Mouse (Mus musculus) megakaryocyte, embryonic 14.5 days (primary cell): ENCODE measurements around the gene Tll2. TPM values are rescaled to one million over a fixed set of nuclear protein-coding genes. Genes with fewer than 3 reads are reported as not detected.

Experiments used
- H3K27me3 ChIP-seq: replicated peaks from 2 replicates; pipeline ENCODE3; 2012; ENCODE audit warnings: inconsistent platforms
- H3K36me3 ChIP-seq: replicated peaks from 2 replicates; pipeline ENCODE3; 2012; ENCODE audit warnings: low read length, inconsistent platforms, mixed read lengths
- H3K4me1 ChIP-seq: 2 replicates; pipeline ENCODE4 v1.6.1; 2012; ENCODE audit warnings: inconsistent platforms
- H3K4me3 ChIP-seq: replicated peaks from 2 replicates; pipeline ENCODE3; 2012; ENCODE audit warnings: moderate library complexity, mild to moderate bottlenecking, inconsistent platforms
- H3K9me3 ChIP-seq: 2 replicates; pipeline ENCODE4 v1.6.1; 2012; ENCODE audit warnings: inconsistent platforms
- FLI1 ChIP-seq: IDR thresholded peaks from 2 replicates; pipeline ENCODE4 v1.6.1; 2012; ENCODE audit warnings: low read length, inconsistent platforms, mixed read lengths
- GATA1 ChIP-seq: IDR thresholded peaks from 3 replicates; pipeline ENCODE4 v1.6.1; 2012; ENCODE audit warnings: mixed read lengths, low read length, inconsistent platforms, borderline replicate concordance
- polyA plus RNA-seq: library from polyadenylated mRNA; stranded (reverse); fragments of >175 nt; gene quantifications from 2 replicates; pipeline ENCODE4 v1.2.3, GENCODE M21; 2012; ENCODE audit warnings: low replicate concordance; ENCODE audit not compliant: insufficient read depth

The Tll2 gene
- polyA plus RNA-seq, 1 experiment = not detected

GRCm38 (mm10) chr19:41165144-41165913 is 41.3 kb downstream of the Tll2 start:
- Histone ChIP-seq H3K4me3 (no peak overlapping the region), H3K9me3 (no peaks in the 10 kb centered on the region), H3K27me3 (peaks cover 46% of the 10 kb centered on the region), H3K36me3 (no peaks in the 10 kb centered on the region), H3K4me1 (no peaks in the 10 kb centered on the region)
- no peak for TF ChIP-seq FLI1
- TF ChIP-seq GATA1 = no peak

DNA sequence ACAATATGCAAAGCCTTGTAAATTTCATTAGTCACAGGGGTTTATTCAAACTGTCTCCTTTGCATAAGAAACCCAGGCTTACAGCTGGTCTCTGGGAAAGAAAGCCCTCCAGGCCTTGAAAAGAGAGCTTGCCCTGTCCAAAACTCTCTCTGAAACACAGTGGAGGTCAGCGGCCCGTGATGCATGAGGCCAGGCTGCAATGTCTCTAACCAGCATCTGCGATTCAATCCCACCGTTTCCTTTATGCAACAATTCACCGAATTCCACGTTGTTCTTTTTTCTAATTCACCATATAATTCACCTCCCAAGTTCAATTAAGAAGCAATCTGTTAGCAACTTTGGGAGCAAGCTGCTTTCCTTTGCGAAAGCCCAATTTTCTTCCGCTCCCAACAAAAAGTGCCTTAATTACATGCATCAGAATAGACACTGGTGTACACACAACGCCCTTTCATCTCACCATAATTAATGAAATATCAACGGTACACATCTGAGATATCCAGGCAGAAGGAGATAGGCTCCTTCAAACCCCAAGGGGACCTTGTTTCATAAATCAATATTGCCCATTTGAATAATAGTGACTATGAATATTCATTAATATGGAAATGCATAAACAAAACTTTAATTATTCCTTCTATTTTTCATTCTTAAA is 42.1 kb downstream of the Tll2 start:
- Histone ChIP-seq H3K9me3 (no peaks in the 10 kb centered on the region), H3K4me3 (no peak overlapping the region), H3K36me3 (no peaks in the 10 kb centered on the region), H3K4me1 (no peaks in the 10 kb centered on the region), H3K27me3 (peaks cover 49% of the 10 kb centered on the region)
- no peak for TF ChIP-seq GATA1
- no peak for TF ChIP-seq FLI1

DNA sequence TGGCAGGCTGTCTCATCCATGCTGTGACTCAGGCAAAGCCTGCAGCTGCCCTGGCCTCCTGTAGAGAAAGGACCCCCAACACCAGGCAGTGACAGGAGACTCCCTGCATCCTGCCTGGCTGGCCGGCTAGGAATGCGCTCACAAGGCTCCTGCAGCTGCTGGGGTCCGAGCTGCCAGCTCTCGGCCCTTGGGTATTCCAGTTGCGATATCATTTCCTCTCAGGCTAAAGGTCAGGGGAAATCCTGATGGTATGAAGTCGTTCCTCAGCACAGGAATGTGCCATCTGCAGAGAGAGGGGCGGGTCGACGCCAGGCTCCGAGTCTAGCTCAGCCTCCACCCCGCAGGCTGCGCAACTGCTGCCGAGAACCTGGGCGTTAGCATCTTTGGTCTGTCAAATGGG is 46.2 kb downstream of the Tll2 start:
- Histone ChIP-seq H3K36me3 (no peaks in the 10 kb centered on the region), H3K4me1 (no peaks in the 10 kb centered on the region), H3K27me3 (peaks cover 33% of the 10 kb centered on the region), H3K9me3 (peaks cover 7% of the 10 kb centered on the region), H3K4me3 (no peak overlapping the region)
- no peak for TF ChIP-seq GATA1
- TF ChIP-seq FLI1 = no peak

DNA sequence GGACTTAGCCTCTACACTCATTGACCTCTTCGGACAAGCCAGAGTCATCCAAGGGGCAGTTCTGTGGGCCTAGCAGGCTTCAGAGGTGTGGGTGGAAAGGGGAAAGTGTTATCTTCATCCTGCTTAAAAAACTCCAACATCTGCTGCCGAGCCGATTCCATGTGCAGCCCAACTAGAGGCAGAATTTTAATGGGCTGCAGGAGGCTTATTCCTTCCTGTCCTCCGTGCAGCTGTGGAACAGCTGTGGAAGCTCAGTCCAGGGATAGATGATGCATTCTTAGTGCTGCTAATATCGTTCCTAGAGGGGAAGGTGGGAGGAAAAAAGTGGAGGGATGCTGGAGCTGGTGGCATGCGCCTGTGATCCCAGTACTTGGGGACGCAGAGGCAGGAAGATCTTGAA is 52.0 kb downstream of the Tll2 start:
- Histone ChIP-seq H3K27me3 (peaks cover 21% of the 10 kb centered on the region), H3K36me3 (no peaks in the 10 kb centered on the region), H3K4me3 (no peak overlapping the region), H3K9me3 (peaks cover 12% of the 10 kb centered on the region), H3K4me1 (no peaks in the 10 kb centered on the region)
- TF ChIP-seq GATA1 (no peak), FLI1 (no peak)

- peaks cover 12% of the 10 kb centered on the region for H3K9me3 ChIP-seq
- TF ChIP-seq FLI1 (no peak), GATA1 (no peak)
- H3K4me3 ChIP-seq = no peak overlapping the region
- no peaks in the 10 kb centered on the region for H3K4me1 ChIP-seq
- H3K27me3 ChIP-seq = peaks cover 16% of the 10 kb centered on the region
- no peaks in the 10 kb centered on the region for H3K36me3 ChIP-seq
Measured at GRCm38 (mm10) chr19:41152462-41152861, 54.2 kb downstream of the Tll2 start.

DNA sequence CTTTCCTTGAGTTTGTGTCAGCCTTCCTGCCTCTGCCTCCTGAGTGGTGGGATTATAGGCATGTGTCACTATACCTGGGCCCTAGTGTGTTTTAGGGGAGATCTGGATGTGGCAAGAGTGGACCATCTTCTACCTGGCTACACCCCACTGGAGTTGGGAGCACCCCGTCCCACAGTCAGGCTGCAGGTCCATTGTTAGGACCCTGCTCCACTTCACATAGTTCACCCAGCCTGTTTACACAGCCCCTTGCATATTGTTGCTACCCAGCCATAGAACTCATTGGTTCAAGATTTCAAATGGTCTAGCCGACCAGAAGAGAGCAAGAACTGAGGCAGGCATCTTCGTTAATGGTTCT is 54.6 kb downstream of the Tll2 start:
- Histone ChIP-seq H3K9me3 (peaks cover 12% of the 10 kb centered on the region), H3K4me3 (no peak overlapping the region), H3K36me3 (no peaks in the 10 kb centered on the region), H3K4me1 (no peaks in the 10 kb centered on the region), H3K27me3 (peaks cover 16% of the 10 kb centered on the region)
- no peak for TF ChIP-seq GATA1
- no peak for TF ChIP-seq FLI1

GRCm38 (mm10) chr19:41151321-41152015 is 55.2 kb downstream of the Tll2 start:
- Histone ChIP-seq H3K4me1 (no peaks in the 10 kb centered on the region), H3K9me3 (peaks cover 12% of the 10 kb centered on the region), H3K4me3 (no peak overlapping the region), H3K36me3 (no peaks in the 10 kb centered on the region), H3K27me3 (peaks cover 16% of the 10 kb centered on the region)
- TF ChIP-seq GATA1 (no peak), FLI1 (no peak)

DNA sequence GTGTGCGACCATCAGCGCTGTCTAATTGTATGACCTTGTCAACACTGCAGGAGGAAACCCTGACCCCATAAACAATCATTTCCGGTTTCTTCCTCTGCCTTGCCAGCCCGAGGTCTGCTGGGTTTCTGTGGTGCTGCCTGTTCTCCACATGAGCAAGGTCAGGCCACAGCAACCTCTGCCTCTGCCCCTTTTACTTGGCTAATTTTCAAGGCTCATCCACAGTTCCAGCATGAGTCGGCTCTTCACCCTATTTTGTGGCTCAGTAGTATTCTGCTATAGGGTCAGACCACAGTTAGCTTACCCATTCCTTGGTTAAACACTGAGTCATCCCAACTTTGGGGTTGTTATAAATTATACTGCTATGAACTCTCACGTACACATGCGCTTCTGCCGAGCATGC is 65.7 kb downstream of the Tll2 start:
- TF ChIP-seq GATA1 = no peak
- no peak for TF ChIP-seq FLI1
- Histone ChIP-seq H3K36me3 (no peaks in the 10 kb centered on the region), H3K4me1 (no peaks in the 10 kb centered on the region), H3K27me3 (no peaks in the 10 kb centered on the region), H3K9me3 (peaks cover 6% of the 10 kb centered on the region; the same call in 1 of the 2 replicates), H3K4me3 (no peak overlapping the region)

GRCm38 (mm10) chr19:41139629-41140028 is 67.0 kb downstream of the Tll2 start:
- no peak overlapping the region for H3K4me3 ChIP-seq
- H3K36me3 ChIP-seq = no peaks in the 10 kb centered on the region
- TF ChIP-seq FLI1 = no peak
- TF ChIP-seq GATA1 = no peak
- H3K9me3 ChIP-seq = peaks cover 6% of the 10 kb centered on the region; the same call in 1 of the 2 replicates
- peaks cover 2% of the 10 kb centered on the region for H3K27me3 ChIP-seq
- no peaks in the 10 kb centered on the region for H3K4me1 ChIP-seq

- TF ChIP-seq GATA1 (no peak), FLI1 (no peak)
Measured at GRCm38 (mm10) chr19:41123009-41123408, 83.6 kb downstream of the Tll2 start.

More at GRCm38 (mm10) chr19:41123009-41123408, 83.6 kb downstream of the Tll2 start:
- no peaks in the 10 kb centered on the region for H3K9me3 ChIP-seq
- H3K4me1 ChIP-seq = no peaks in the 10 kb centered on the region
- no peaks in the 10 kb centered on the region for H3K36me3 ChIP-seq
- H3K27me3 ChIP-seq = peaks cover 65% of the 10 kb centered on the region
- no peak overlapping the region for H3K4me3 ChIP-seq
